Mouse (Mus musculus) stomach, postnatal 0 days (tissue): ENCODE measurements at regions not wholly inside any gene's neighbourhood (a gene's known extent, or its start where the extent isn't known, plus 50 kb on each side); places are given as distances from the start of the nearest gene placed in this dataset.

ENCODE experiments used
- CTCF ChIP-seq: IDR thresholded peaks from 2 replicates; pipeline ENCODE4 v1.5.1; 2016; ENCODE audit warnings: antibody characterized with exemption, low read depth, mild to moderate bottlenecking, moderate library complexity
- EP300 ChIP-seq: optimal IDR thresholded peaks from 2 replicates; pipeline ENCODE3; 2016; ENCODE audit warnings: antibody characterized with exemption

- TF ChIP-seq EP300, result no peak
- TF ChIP-seq CTCF, result no peak
Observed at GRCm38 (mm10) chr9:94021293-94021903, 516.5 kb downstream of the 1190002N15Rik start.
